Mouse (Mus musculus) adrenal gland, postnatal 25 days (tissue): ENCODE data around the gene Sult2b1. TPM values are rescaled to one million over a fixed set of nuclear protein-coding genes. Genes with fewer than 3 reads are reported as not detected.

ENCODE experiments used
- DNase-seq: peaks from one replicate; pipeline ENCODE4 v3.0.0; 2021; ENCODE audit warnings: mixed read lengths
- total RNA-seq: library from RNA; stranded (reverse); gene quantifications from 2 replicates; pipeline ENCODE4 v1.2.3, GENCODE M21; 2021

Sult2b1 gene
- total RNA-seq, 1 experiment from 2014 or later = 1.1 TPM

DNA sequence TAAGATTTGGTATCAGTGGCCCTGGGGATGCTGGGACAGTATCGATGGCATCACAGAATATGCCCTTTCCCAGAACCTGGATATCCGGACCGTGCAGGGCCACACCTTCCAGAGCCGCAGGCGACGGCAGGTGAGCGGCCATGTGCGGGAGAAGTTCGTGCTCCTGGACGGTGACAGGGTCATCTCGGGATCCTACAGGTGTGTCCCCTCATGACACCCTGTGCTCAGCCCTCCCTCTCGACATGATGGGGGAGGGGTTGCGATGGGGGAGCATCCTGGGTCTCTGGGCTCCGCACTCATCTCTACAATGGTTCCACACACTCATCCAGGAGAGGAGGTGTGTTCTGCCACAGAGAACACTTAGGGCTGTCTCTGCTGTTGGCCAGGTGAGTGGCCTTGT, 60.7 kb downstream of the Sult2b1 start:
- DNase-seq = no peak

DNA sequence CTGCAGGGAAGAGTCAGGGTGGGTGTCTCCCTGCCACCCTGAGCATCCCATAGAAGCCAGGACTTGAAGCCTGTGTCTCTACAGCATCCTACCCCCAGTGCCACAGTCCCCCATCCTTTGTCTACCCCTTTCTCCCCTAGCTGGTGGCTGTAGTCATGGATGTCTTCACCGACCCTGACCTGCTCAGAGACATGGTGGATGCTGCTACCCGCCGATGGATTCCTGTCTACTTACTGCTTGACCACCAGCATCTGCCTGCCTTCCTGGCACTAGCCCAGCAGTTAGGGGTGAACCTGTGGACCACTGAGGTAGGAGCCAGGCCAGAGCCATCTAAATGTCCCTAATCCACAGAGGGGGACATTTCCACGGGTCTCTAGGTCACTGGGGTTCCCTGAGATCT, 61.2 kb downstream of the Sult2b1 start:
- no peak for DNase-seq

GRCm38 (mm10) chr7:45722348-45722713, 62.1 kb downstream of the Sult2b1 start:
- DNase-seq = no peak

DNA sequence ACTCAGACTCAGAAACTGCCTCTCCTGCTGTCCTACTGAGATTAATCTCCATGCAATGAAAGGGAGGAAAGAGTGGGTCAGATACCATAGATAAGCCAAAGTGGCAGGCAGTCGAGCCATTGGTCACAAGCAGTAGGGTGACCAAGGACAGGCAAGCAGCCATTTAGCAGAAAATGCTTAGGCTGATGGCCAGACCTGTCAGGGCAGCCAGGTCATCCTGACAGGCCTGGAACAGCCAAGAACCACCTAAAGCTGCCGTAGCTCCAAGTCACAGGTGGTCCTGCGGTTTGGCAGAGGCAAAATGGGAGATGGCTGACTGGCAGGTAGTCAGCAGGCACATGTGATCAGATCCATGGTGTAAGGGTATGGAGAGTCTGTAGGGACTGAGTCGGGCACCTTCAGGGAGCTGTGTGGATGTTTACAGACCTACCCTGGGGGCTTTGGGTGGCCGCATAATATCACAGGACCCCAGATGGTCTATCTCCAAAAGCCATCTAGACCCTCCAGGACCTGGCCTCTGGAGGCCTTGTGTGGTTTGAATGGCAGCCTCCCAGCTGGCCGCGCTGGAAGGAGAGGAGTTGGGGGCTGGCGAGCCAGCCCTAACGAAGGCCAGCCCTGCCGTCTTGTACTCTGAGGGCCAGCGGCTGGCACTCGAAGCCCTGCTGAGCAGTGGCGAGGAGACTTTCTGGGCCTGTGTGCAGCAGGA, 62.7 kb downstream of the Sult2b1 start:
- no peak for DNase-seq

GRCm38 (mm10) chr7:45721234-45721571, 63.3 kb downstream of the Sult2b1 start:
- no peak for DNase-seq

- DNase-seq = no peak
These were observed 63.8 kb downstream of the Sult2b1 start, which contains the start of gene Fam83e for GRCm38 (mm10) chr7:45720413-45721233. Gene Fam83e (plus strand): TSS chr7:45721212.

GRCm38 (mm10) chr7:45719738-45720412, 64.6 kb downstream of the Sult2b1 start:
- DNase-seq = no peak

GRCm38 (mm10) chr7:45719180-45719579, 65.3 kb downstream of the Sult2b1 start:
- DNase-seq = no peak

DNA sequence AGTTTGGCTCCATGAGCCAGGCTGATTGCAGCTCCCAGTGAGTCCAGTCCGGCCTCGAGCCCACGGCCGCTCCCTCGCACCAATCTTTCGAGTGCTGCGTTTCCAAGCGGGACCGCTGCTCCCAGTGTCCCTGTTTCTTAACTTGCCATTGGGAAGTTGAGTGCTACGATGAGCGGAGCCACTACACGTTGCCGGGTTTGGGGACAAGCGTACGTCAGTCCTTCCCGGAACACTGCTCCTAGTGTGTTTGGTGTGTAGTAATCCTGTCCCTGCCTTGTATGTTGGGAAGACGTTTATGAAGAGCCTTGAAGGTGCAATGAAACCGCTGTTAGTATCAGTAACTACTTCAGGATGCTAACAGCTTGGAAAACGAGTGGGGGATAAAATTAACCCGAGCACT, 66.1 kb downstream of the Sult2b1 start:
- DNase-seq = no peak

DNA sequence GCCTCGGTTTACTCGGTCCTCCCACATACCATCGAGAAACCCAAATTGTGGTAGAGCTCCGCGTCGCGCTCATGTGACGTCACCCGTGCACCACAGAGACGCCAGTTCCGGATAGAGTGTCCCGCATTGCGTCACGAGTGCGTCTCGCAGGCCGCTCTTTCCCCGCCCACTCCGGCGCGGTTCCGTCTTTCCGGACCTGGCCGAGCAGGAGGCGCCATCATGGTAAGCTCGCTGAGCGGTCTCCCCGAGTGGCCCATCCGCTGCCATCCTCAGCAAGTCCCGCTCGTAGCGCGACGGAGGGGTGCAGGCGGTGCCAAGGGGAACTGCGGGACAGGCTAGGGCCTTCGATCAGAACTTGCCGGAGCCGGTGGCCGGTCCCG, 66.6 kb downstream of the Sult2b1 start, which contains the start of gene Sphk2:
TSS of gene Sphk2 (minus strand) at position 85 of the 380 bp plus-strand sequence.
- DNase-seq = peak; percentile 98

GRCm38 (mm10) chr7:45716952-45717917, 67.2 kb downstream of the Sult2b1 start:
- DNase-seq = no peak

DNA sequence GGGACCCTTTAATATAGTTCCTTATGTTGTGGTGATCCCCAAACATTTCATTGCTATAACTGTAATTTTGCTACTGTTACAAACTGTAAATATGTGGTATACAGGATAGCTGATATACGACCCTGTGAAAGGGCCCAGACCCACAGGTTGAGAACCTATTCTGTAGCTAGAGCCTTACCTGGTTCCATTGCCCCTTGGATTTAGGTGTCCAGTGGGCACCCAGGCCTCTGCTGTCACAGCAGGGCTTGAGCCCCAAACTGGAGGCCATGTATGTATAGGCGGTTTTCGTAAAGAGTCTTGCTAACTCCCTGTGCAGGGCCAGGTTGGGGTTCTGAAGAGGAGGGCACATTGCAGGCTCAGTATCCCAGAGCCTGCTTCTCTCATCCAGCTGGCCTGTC, 68.0 kb downstream of the Sult2b1 start:
- no peak for DNase-seq

DNA sequence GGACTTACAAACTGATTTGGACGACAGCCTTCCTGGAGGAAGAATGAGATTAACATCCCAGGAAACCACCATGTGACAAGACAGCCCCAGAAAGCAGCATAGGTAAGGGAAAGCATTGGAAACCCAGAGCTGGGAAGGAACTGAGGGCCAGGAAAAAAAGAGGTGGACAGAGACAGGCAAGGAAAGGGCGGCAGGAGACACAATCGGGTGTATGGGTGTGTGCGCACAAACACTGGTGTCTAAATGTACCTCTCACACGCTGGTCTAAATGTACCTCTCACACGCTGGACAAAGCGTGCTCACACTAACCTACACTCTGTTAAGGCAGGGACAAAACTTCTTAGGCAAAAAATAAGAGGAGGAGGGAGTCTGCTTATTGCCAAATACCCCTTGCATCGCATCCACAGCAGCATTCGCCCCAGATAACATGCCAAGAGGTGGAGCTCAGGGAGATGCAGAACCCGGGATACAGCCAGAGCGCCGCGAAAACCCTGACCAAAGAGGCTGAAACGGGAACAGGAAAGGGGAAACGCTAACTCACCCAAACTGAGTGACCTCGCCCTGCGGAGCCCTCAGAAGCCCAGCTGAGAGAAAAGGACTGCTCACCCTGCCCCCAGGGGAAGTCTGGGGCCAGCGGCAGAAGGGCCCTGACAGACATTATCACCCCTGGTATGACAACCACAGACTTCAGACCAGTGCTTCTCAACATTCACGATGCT, 68.6 kb downstream of the Sult2b1 start:
- no peak for DNase-seq

DNA sequence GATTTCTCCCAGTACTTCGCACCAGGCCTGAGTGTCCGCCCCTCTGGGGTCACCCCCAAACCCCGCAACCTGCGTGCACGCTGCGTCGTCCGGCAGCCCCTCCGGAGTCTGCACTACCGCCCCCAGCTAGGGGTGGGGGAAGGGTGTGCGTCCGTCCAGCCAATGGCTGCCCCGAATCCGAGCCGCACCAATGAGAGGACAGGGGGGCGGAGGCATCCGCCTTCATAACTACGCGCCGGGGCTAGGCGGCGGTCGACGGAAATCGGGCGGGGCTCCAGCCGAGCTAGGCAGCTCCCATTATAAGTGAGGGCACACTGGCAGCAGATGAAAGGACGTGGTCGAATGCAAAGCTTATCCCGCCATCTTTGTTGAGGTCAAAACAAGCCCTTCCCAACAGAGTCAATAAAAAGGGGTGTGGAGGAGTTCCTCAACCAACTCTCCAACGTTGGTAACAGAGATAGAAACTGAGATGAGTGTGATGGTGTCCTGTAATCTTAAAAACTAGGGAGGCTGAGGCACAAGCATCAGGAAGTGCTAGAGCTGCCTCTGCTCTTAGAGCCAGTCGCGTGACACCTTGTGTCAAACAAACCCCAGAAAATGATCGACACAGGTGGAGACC, 69.3 kb downstream of the Sult2b1 start, which contains the start of gene Rpl18:
TSS of gene Rpl18 (plus strand) at position 368 of the 619 bp plus-strand sequence.
- DNase-seq = peak; percentile 98

- no peak for DNase-seq
These were observed 69.8 kb downstream of the Sult2b1 start for GRCm38 (mm10) chr7:45714630-45715089.

DNA sequence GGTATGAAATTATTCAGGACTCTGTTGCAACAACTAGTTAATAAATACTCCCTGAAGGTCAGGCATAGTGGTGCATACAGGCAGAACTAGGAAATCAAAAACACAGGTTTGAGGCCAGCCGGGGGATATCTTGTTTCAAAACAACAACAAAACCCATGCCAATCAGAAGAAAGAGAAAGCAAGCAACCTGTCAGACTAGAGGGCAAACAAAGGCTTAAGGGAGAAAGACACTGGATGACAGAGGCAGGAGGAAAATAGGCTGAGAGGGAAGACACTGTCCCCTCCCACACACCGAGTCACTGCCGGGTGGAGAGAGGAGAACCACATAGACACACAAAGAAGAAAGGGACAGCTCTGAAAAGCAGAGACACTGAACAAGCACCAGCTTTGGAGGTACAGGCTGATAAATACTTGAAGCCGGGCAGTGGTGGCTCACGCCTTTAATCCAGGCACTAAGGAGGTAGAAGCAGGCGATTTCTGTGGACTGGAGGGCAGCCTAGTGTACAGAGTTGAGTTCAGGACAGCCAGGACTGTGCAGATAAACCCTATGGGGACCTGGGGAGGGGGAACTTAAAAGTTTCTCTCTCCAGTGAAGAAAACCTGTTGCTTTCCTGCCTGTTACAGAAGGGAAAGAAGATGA, 70.5 kb downstream of the Sult2b1 start:
- no peak for DNase-seq

- DNase-seq = no peak
These were observed 71.1 kb downstream of the Sult2b1 start for GRCm38 (mm10) chr7:45713396-45713795.

GRCm38 (mm10) chr7:45712022-45712757, 72.3 kb downstream of the Sult2b1 start:
- peak; percentile 76 for DNase-seq

DNA sequence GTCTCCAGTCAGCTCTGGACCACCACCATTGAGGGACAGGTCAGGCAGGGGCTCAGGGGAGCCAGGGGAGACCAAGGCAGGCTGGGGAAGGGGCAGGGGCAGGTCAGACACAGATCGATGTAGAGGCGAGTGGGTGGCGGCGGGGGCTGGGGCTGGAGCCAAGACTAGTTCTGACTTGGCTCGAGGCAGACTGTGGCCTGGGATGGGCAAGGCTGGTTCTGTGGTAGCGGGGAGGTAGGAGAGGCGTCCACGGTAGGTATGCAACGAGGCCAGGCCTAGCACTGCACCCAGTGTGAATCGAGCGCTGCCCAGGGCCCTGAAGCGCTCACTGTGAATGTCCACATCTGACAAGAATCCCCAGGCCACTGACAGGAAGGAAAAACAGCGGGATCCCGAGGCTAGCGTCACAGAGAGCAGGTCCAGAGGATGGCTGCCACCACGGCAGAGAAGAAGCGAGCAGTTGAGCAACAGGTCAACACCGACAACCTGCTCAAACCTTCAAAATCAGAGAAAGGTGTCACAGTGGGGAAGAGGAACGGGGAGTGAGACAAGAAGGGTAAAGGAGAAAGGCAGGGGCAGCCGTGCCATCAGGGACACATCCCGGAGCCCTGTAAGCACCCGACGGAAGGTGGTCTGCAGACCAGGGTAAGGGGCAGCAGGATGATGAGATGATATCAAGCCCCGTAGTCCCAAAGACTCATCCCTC, 73.0 kb downstream of the Sult2b1 start:
- DNase-seq = no peak
